Mouse (Mus musculus): ENCODE measurements at regions not wholly inside any gene's neighbourhood (a gene's known extent, or its start where the extent isn't known, plus 50 kb on each side); places are given as distances from the start of the nearest gene placed in this dataset.

DNA sequence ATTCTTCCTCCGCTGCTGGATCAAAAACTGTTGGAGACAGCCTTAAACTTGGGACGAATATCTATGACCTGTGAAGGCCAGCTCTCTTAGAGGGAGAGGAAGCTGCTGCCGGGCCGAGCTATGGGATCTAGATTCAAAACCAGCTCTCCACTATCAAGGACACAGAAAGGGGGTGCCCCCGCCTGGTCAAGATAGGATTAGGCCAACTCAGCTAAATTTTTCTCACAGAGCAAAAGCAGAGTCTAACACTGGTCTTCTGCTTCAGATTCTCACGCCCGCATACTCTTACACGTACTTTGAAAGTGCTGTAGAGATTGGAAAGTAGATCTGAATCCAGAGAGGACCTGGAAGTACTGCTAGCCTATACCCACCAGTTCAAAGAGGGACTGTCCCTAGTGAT lies 56.2 kb upstream of the Rbbp6 start:
- TF ChIP-seq CTCF (IDR thresholded peaks at IDR 0.05; ENCODE audit: low read depth, low read length) (no peak), GATA1 (IDR thresholded peaks at IDR 0.05; ENCODE audit: borderline replicate concordance, low read length) (no peak), POLR2AphosphoS5 (IDR thresholded peaks at IDR 0.05; ENCODE audit: insufficient replicate concordance, low read depth, low read length) (no peak)
